Mouse (Mus musculus): ENCODE results near the gene Jph4.

The Jph4 gene

GRCm38 (mm10) chr14:55115846-55116245, 889 bp downstream of the Jph4 start:
- DNase-seq (ENCODE audit: low read depth): no peak

GRCm38 (mm10) chr14:55114759-55115701, 1.7 kb downstream of the Jph4 start:
- no peak for DNase-seq (ENCODE audit: low read depth)

- DNase-seq (ENCODE audit: low read depth): no peak
Observed at GRCm38 (mm10) chr14:55113975-55114645, 2.6 kb downstream of the Jph4 start.

GRCm38 (mm10) chr14:55113351-55113974, 3.3 kb downstream of the Jph4 start:
- no peak for DNase-seq (ENCODE audit: low read depth)

GRCm38 (mm10) chr14:55111720-55112119, 5.0 kb downstream of the Jph4 start:
- no peak for DNase-seq (ENCODE audit: low read depth)

GRCm38 (mm10) chr14:55110076-55110475, 6.7 kb downstream of the Jph4 start:
- DNase-seq (ENCODE audit: low read depth): no peak

GRCm38 (mm10) chr14:55109048-55109873, 7.5 kb downstream of the Jph4 start:
- DNase-seq (ENCODE audit: low read depth): no peak

- DNase-seq (ENCODE audit: low read depth): no peak
Observed at GRCm38 (mm10) chr14:55108202-55108870, 8.4 kb downstream of the Jph4 start.

- no peak for DNase-seq (ENCODE audit: low read depth)
Observed at GRCm38 (mm10) chr14:55106990-55107389, 9.7 kb downstream of the Jph4 start.

GRCm38 (mm10) chr14:55105836-55106809, 10.6 kb downstream of the Jph4 start, which contains the start of gene Ap1g2:
Ap1g2 (minus strand) TSS chr14:55106593.
- DNase-seq (ENCODE audit: low read depth): peak; percentile 94

GRCm38 (mm10) chr14:55105386-55105785, 11.3 kb downstream of the Jph4 start:
- DNase-seq (ENCODE audit: low read depth): peak; percentile 82

- no peak for DNase-seq (ENCODE audit: low read depth)
Observed at GRCm38 (mm10) chr14:55104365-55104764, 12.4 kb downstream of the Jph4 start.

- DNase-seq (ENCODE audit: low read depth): no peak
Observed at GRCm38 (mm10) chr14:55102253-55102785, 14.4 kb downstream of the Jph4 start.

GRCm38 (mm10) chr14:55101592-55101991, 15.1 kb downstream of the Jph4 start:
- peak; percentile 74 for DNase-seq (ENCODE audit: low read depth)

- peak; percentile 79 for DNase-seq (ENCODE audit: low read depth)
Observed at GRCm38 (mm10) chr14:55098067-55098466, 18.7 kb downstream of the Jph4 start.

GRCm38 (mm10) chr14:55097646-55098045, 19.1 kb downstream of the Jph4 start:
- no peak for DNase-seq (ENCODE audit: low read depth)

- no peak for DNase-seq (ENCODE audit: low read depth)
Observed at GRCm38 (mm10) chr14:55096573-55097087, 20.1 kb downstream of the Jph4 start.

GRCm38 (mm10) chr14:55095671-55096070, 21.1 kb downstream of the Jph4 start:
- peak; percentile 60 for DNase-seq (ENCODE audit: low read depth)

GRCm38 (mm10) chr14:55095263-55095662, 21.5 kb downstream of the Jph4 start:
- DNase-seq (ENCODE audit: low read depth): no peak
